Mouse (Mus musculus) spleen, postnatal 36 days (tissue): Measurements from ENCODE around the gene Klhdc7a.
"Not testable (repeated sequence)": the region's sequence is repeated elsewhere in the genome, so short reads cannot be mapped to it uniquely, and the experiment has no call there.

Source experiments
- DNase-seq, 2 experiments: peaks; one replicate each; pipeline ENCODE4 v3.0.0; 2022; ENCODE audit warnings: low spot score in 2 of 2, mixed read lengths in 1 of 2

Klhdc7a gene

DNA sequence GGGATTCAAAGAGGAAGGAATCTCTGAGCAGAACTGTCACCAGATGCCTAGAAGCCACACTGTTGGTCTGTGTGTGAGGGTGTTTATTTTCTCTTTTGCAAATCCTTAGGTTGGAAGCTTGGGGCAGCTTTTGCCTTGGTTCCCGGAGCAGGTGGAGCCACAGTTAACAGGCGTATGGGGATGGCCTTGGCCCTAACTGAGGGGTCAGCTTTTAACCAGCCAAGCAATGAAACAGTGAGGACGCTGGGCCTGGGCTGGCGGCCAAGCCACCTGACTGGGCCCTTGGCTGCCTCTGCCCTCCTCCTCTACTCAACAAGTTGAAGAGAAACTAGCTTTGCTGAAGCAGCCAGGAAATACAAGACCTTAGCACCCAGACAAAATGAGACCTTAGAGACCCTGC, at the start of gene Klhdc7a:
Gene Klhdc7a, minus strand, starts transcription at position 105 of the 400 bp plus-strand sequence.
- DNase-seq: no peak

GRCm38 (mm10) chr4:140015916-140016315, 48.1 kb upstream of the Klhdc7a start:
- no peak for DNase-seq

- no peak for DNase-seq
Observed at GRCm38 (mm10) chr4:140010728-140011470, 43.1 kb upstream of the Klhdc7a start.

DNA sequence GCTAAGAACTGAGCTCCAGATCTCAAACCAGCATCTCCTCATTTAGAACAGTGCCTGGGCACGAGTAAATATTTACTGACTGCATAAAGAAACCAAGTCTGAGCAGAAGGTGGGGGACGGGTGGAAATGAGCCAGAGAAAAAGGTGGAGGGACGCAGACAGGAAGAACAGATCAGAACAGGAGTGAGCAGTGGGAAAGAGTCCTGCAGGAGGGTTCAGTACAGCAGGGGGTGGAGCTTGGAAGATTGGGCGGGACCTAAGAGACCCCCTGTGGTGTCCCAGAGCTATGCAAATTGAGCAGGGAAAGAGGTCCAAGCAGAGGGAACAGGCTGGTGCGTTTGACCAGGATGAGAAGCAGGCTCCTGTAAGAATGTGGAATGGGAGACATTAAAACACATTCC, 37.1 kb upstream of the Klhdc7a start:
- DNase-seq: no peak

- DNase-seq: peak; percentile 43 to 48
Observed at GRCm38 (mm10) chr4:140004170-140004569, 36.3 kb upstream of the Klhdc7a start.

- no peak for DNase-seq
Observed at GRCm38 (mm10) chr4:140002069-140002468, 34.2 kb upstream of the Klhdc7a start.

- no peak for DNase-seq
Observed at GRCm38 (mm10) chr4:140000911-140001310, 33.1 kb upstream of the Klhdc7a start.

- no peak for DNase-seq
Observed at GRCm38 (mm10) chr4:139999033-139999432, 31.2 kb upstream of the Klhdc7a start.

- DNase-seq: no peak
Observed at GRCm38 (mm10) chr4:139995659-139996058, 27.8 kb upstream of the Klhdc7a start.

- no peak for DNase-seq
Observed at GRCm38 (mm10) chr4:139993111-139993755, 25.4 kb upstream of the Klhdc7a start.

DNA sequence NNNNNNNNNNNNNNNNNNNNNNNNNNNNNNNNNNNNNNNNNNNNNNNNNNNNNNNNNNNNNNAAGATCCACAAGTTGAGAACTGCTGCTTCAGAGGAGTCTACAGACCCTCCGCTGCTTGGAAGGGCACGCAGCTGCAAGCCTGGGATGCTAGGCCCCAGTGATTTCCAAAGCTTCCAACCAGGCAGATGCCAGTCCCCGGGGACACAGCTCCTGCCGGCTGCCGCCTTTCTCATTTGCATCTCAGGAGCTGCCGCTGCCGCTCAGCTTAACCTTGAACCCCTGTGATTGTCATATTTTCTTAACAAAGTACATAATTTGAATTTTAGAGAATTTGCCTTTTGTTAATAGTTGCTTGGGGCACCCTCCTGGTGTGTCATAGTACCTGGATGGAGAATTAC, 19.1 kb upstream of the Klhdc7a start:
- DNase-seq: no peak

DNA sequence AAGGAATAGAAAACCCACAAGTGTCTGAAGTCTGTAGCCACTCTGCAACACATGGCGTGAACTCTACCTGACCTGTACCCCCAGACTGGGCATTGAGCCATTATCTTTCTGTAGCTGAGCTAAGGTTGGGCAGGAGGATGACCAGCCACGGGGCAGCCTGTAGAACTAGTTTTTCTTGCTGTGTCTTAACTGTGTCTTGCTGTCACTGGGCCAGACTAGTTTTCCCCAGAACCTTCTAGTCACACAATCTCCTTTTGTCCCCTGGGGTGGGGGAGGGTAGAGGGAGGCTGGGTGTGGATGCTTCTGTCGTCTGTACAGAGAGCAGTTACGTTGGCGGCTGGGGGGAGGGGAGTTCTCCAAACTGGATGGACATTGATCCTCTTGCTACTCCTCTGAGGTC, 10.9 kb upstream of the Klhdc7a start:
- no peak for DNase-seq

DNA sequence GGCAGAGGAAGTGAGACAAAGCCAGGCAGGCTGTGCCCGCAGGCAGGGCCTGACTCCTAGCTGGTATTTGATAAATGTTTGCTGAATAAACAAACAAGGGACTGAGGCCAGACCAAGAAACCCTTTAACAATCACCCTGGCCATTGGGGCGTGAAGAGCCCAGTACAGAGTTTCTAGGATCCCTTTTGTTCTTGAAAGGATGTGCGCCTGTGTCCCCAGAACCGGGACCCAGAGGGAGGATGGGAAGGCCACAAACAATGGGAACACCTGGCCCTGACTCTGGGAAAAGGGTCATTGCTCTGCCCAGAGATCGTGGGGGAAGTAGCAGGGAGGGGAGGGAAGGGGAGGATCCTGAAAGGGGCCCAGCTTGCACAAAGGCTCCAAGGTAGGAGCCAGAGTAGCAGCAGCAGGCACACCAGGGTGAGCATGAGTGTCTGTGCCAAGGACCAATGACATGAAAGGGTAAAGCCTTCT, 9.5 kb upstream of the Klhdc7a start:
- DNase-seq: no peak

- DNase-seq: no peak
Observed at GRCm38 (mm10) chr4:139974506-139974905, 6.7 kb upstream of the Klhdc7a start.

DNA sequence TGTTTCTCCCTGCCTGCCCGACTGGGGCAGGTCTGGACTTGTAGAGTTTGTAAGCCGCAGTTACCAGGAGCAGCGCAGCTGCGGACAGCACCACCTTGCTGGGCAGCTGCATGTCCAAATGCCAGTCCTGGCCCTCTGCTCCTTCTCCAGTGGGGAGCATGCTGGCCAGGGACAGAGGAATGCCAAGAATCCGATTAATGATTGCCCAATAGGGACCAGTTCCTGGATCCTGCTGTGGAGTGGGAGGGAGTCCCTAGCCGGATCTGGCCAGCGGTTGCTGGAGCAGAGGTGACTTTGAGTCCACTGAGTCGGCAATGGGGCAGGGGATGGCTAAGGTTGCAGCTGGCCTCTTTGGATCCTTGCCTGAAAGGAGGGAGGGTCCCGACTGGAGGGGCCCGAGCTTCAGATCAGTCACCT, 343 bp downstream of the Klhdc7a start:
- DNase-seq: no peak

DNA sequence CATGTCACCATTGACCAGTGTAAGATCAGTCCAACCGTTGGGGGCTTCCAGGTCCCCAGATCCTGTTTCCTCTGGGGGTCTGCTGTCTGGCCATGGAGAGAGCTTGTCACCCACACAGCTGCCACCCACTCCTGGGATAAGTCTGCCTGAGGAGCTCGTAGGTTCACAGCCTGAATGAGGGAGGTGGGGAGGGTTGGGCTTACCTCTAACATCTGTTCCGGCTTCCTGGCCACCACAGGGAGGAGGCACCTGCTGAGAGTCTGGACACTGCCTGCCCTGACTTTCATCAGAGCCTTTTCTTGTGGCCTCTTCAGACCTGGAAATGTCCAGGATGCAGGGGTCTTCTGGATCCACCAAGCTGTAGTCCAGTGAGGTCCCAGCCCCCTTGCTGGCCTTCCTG, 845 bp downstream of the Klhdc7a start:
- DNase-seq: no peak

GRCm38 (mm10) chr4:139965596-139966185, 2.1 kb downstream of the Klhdc7a start:
- DNase-seq: no peak

- no peak for DNase-seq
Observed at GRCm38 (mm10) chr4:139964406-139964805, 3.4 kb downstream of the Klhdc7a start.

GRCm38 (mm10) chr4:139963911-139964310, 3.9 kb downstream of the Klhdc7a start:
- no peak for DNase-seq

DNA sequence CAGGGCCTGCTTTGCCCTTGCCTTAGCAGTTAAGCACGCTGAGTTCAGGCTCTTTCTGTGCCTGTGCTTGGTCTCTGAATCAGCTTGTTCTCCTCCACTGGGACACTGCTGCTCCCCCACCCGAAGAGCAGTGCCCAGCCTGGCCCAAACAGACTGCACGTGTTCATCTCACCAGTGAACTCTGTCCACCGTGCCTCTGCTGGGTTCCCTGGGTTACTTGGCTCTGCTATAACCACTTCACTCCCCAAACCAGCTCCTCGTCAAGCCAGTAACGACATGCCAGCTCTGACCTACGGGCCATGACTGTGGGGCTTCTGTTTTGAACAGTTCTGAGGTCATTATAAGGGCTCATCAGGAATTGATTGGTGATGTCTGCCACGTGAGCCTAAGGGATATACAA, 4.8 kb downstream of the Klhdc7a start:
- no peak for DNase-seq

- DNase-seq: no peak
Observed at GRCm38 (mm10) chr4:139961816-139962215, 6.0 kb downstream of the Klhdc7a start.

- not testable (repeated sequence) for DNase-seq
Observed at GRCm38 (mm10) chr4:139961329-139961728, 6.5 kb downstream of the Klhdc7a start.
